Mouse (Mus musculus) G1E (cell line): ENCODE measurements at regions not wholly inside any gene's neighbourhood (a gene's known extent, or its start where the extent isn't known, plus 50 kb on each side); places are given as distances from the start of the nearest gene placed in this dataset.
A peak's percentile ranks its signal among the peaks of the same experiment; 100 is the strongest.
"Not testable (repeated sequence)": the region's sequence is repeated elsewhere in the genome, so short reads cannot be mapped to it uniquely, and the experiment has no call there.

Source experiments
- ATAC-seq: 2 replicates; pipeline ENCODE4 v1.8.0; 2016; ENCODE audit warnings: mild to moderate bottlenecking; ENCODE audit not compliant: insufficient number of reproducible peaks, poor library complexity, low FRiP score, severe bottlenecking; ENCODE audit errors: extremely low read depth
- DNase-seq: peaks from one replicate; pipeline ENCODE4 v3.0.0; 2012; ENCODE audit warnings: low spot score
- H3K27me3 ChIP-seq: 2 replicates; pipeline ENCODE4 v1.6.1; 2012; ENCODE audit warnings: mild to moderate bottlenecking, low read length, inconsistent platforms; ENCODE audit not compliant: insufficient read depth
- H3K36me3 ChIP-seq: replicated peaks from 2 replicates; pipeline ENCODE3; 2012; ENCODE audit warnings: mild to moderate bottlenecking, inconsistent platforms
- H3K4me1 ChIP-seq: 2 replicates; pipeline ENCODE4 v1.6.1; 2012; ENCODE audit warnings: low read depth, low read length, inconsistent platforms, mixed read lengths; ENCODE audit not compliant: insufficient read depth
- H3K4me3 ChIP-seq: 2 replicates; pipeline ENCODE4 v1.5.1; 2012; ENCODE audit warnings: low read depth, mild to moderate bottlenecking, inconsistent platforms, low read length, moderate library complexity, mixed read lengths
- H3K9me3 ChIP-seq: replicated peaks from 2 replicates; pipeline ENCODE4 v1.6.1; 2012; ENCODE audit warnings: inconsistent platforms
- CTCF ChIP-seq: IDR thresholded peaks from 2 replicates; pipeline ENCODE4 v1.5.1; 2012; ENCODE audit warnings: low read depth, low read length, inconsistent platforms, mixed read lengths
- GATA1 ChIP-seq: IDR thresholded peaks from 2 replicates; pipeline ENCODE4 v1.6.1; 2012; ENCODE audit warnings: borderline replicate concordance, low read length, inconsistent platforms, mixed read lengths
- GATA2 ChIP-seq: IDR thresholded peaks from 2 replicates; pipeline ENCODE4 v1.6.1; 2012; ENCODE audit warnings: low read depth, low read length, inconsistent platforms, borderline replicate concordance
- POLR2AphosphoS5 ChIP-seq: IDR thresholded peaks from 2 replicates; pipeline ENCODE4 v1.6.1; 2012; ENCODE audit warnings: low read depth, low read length, inconsistent platforms; ENCODE audit not compliant: insufficient replicate concordance
- TAL1 ChIP-seq: conservative IDR thresholded peaks from 2 replicates; pipeline ENCODE4 v1.6.1; 2012; ENCODE audit warnings: low read depth, low read length, inconsistent platforms, mixed read lengths

GRCm38 (mm10) chr14:9433081-9433590 lies 767.1 kb upstream of the 4930452B06Rik start:
- no peak overlapping the region for H3K4me3 ChIP-seq
- no peaks in the 10 kb centered on the region for H3K27me3 ChIP-seq
- DNase-seq (no peak), ATAC-seq (no peak)
- no peaks in the 10 kb centered on the region for H3K36me3 ChIP-seq
- no peaks in the 10 kb centered on the region for H3K9me3 ChIP-seq
- H3K4me1 ChIP-seq, result no peaks in the 10 kb centered on the region
- TF ChIP-seq GATA1, result no peak
- no peak for TF ChIP-seq GATA2
- no peak for TF ChIP-seq CTCF
- TF ChIP-seq TAL1, result no peak
- TF ChIP-seq POLR2AphosphoS5, result no peak

GRCm38 (mm10) chr14:9431798-9432197 lies 765.8 kb upstream of the 4930452B06Rik start:
- Histone ChIP-seq H3K4me3 (no peak overlapping the region), H3K36me3 (no peaks in the 10 kb centered on the region), H3K4me1 (no peaks in the 10 kb centered on the region), H3K27me3 (no peaks in the 10 kb centered on the region), H3K9me3 (no peaks in the 10 kb centered on the region)
- ATAC-seq (no peak), DNase-seq (no peak)
- TF ChIP-seq GATA1, result no peak
- TF ChIP-seq TAL1, result no peak
- no peak for TF ChIP-seq CTCF
- no peak for TF ChIP-seq GATA2
- no peak for TF ChIP-seq POLR2AphosphoS5

GRCm38 (mm10) chr14:9411822-9412403 lies 745.9 kb upstream of the 4930452B06Rik start:
- no peak for ATAC-seq
- Histone ChIP-seq H3K4me3 (no peak overlapping the region), H3K36me3 (no peaks in the 10 kb centered on the region), H3K4me1 (no peaks in the 10 kb centered on the region), H3K9me3 (no peaks in the 10 kb centered on the region), H3K27me3 (no peaks in the 10 kb centered on the region)
- no peak for TF ChIP-seq GATA1
- no peak for TF ChIP-seq POLR2AphosphoS5
- TF ChIP-seq CTCF, result no peak
- TF ChIP-seq TAL1, result no peak
- no peak for TF ChIP-seq GATA2
- DNase-seq, result no peak

GRCm38 (mm10) chr14:9403688-9404087 lies 737.6 kb upstream of the 4930452B06Rik start:
- no peak for TF ChIP-seq CTCF
- TF ChIP-seq GATA1, result no peak
- TF ChIP-seq GATA2, result no peak
- Histone ChIP-seq H3K4me1 (no peaks in the 10 kb centered on the region), H3K27me3 (no peaks in the 10 kb centered on the region), H3K4me3 (no peak overlapping the region), H3K9me3 (no peaks in the 10 kb centered on the region), H3K36me3 (no peaks in the 10 kb centered on the region)
- DNase-seq (no peak), ATAC-seq (no peak)

GRCm38 (mm10) chr14:9400861-9401260 lies 734.8 kb upstream of the 4930452B06Rik start:
- Histone ChIP-seq H3K4me3 (no peak overlapping the region), H3K27me3 (no peaks in the 10 kb centered on the region), H3K36me3 (no peaks in the 10 kb centered on the region), H3K9me3 (no peaks in the 10 kb centered on the region), H3K4me1 (no peaks in the 10 kb centered on the region)
- ATAC-seq (no peak), DNase-seq (no peak)
- no peak for TF ChIP-seq GATA2
- TF ChIP-seq TAL1, result no peak
- TF ChIP-seq GATA1, result no peak
- TF ChIP-seq CTCF, result no peak
- TF ChIP-seq POLR2AphosphoS5, result no peak

GRCm38 (mm10) chr14:9393271-9393771 lies 727.3 kb upstream of the 4930452B06Rik start:
- DNase-seq, result no peak
- no peaks in the 10 kb centered on the region for H3K27me3 ChIP-seq
- no peak for ATAC-seq
- 0 out of 2 replicates have a peak, but pooled peaks have one; percentile 4 for TF ChIP-seq CTCF
- no peak for TF ChIP-seq GATA2
- TF ChIP-seq TAL1, result no peak
- TF ChIP-seq POLR2AphosphoS5, result no peak
- TF ChIP-seq GATA1, result no peak
- H3K36me3 ChIP-seq, result no peaks in the 10 kb centered on the region
- no peak overlapping the region for H3K4me3 ChIP-seq
- no peaks in the 10 kb centered on the region for H3K9me3 ChIP-seq
- H3K4me1 ChIP-seq, result no peaks in the 10 kb centered on the region

- DNase-seq, H3K4me3 ChIP-seq, H3K9me3 ChIP-seq, H3K36me3 ChIP-seq, H3K27me3 ChIP-seq, ATAC-seq, H3K4me1 ChIP-seq: not testable (repeated sequence)
Measured at GRCm38 (mm10) chr14:9389878-9390536, 724.0 kb upstream of the 4930452B06Rik start.
